In genomic region chr14:12177436-12177835, GRCm38 (mm10) we compare ENCODE assay signal across 10 mouse cellular contexts.
DNase-seq lines count a peak whose midpoint lies in the region; ATAC-seq and TF ChIP-seq lines count a peak whose summit lies in the region.
"Had no signal": no experiment of that assay in that cellular context is flagged by ENCODE, and none has a peak within 500 bp of the region (broad histone marks: within the 10 kb centered on the region; RNA-seq: fewer than 3 reads in every experiment).

No protein-coding gene starts in this region.

- no peak for TF ChIP-seq CTCF in embryonic fibroblast, embryonic 13.5 days (IDR thresholded peaks at IDR 0.05; ENCODE audit: borderline replicate concordance, insufficient read depth, low read length)

- no peak overlapping the region for H3K4me3 ChIP-seq in midbrain, embryonic 11.5 days (ENCODE audit: low read depth, low read length)
- no peak overlapping the region for H3K4me3 ChIP-seq in midbrain, embryonic 10.5 days
- no peak overlapping the region for H3K4me3 ChIP-seq in embryonic fibroblast, embryonic 13.5 days (ENCODE audit: insufficient read depth, low read length)
- H3K4me3 ChIP-seq in hindbrain, embryonic 15.5 days: no peak overlapping the region
- no peak overlapping the region for H3K4me3 ChIP-seq in neural tube, embryonic 14.5 days (ENCODE audit: low read depth, low read length)
- H3K4me3 ChIP-seq: heart, embryonic 13.5 days; kidney, embryonic 15.5 days had no signal

- no peaks in the 10 kb centered on the region for H3K36me3 ChIP-seq in midbrain, embryonic 11.5 days (ENCODE audit: control insufficient read depth, insufficient read depth, low read length)
- no peaks in the 10 kb centered on the region for H3K36me3 ChIP-seq in midbrain, embryonic 10.5 days
- H3K36me3 ChIP-seq in hindbrain, embryonic 15.5 days: no peaks in the 10 kb centered on the region
- no peaks in the 10 kb centered on the region for H3K36me3 ChIP-seq in neural tube, embryonic 14.5 days (ENCODE audit: control insufficient read depth, insufficient read depth, low read length)
- H3K36me3 ChIP-seq: heart, embryonic 13.5 days; kidney, embryonic 15.5 days had no signal

- DNase-seq in midbrain, embryonic 11.5 days (ENCODE audit: low spot score, missing footprints): peak; percentile 84
- DNase-seq in midbrain, embryonic 10.5 days (ENCODE audit: low spot score): no peak
- no peak for DNase-seq in gastrocnemius, postnatal 10 days
- no peak for DNase-seq in heart, postnatal 14 days

- no peaks in the 10 kb centered on the region for H3K27me3 ChIP-seq in midbrain, embryonic 11.5 days (ENCODE audit: control insufficient read depth, insufficient read depth, low read length)
- H3K27me3 ChIP-seq in midbrain, embryonic 10.5 days (ENCODE audit: low read depth, poor library complexity, severe bottlenecking): no peaks in the 10 kb centered on the region
- H3K27me3 ChIP-seq in hindbrain, embryonic 15.5 days: no peaks in the 10 kb centered on the region
- H3K27me3 ChIP-seq in neural tube, embryonic 14.5 days (ENCODE audit: control insufficient read depth, insufficient read depth, low read length): no peaks in the 10 kb centered on the region
- H3K27me3 ChIP-seq: heart, embryonic 13.5 days; kidney, embryonic 15.5 days had no signal

- H3K9ac ChIP-seq in midbrain, embryonic 11.5 days (ENCODE audit: low read length): no peak overlapping the region
- H3K9ac ChIP-seq in hindbrain, embryonic 15.5 days: no peak overlapping the region
- H3K9ac ChIP-seq in neural tube, embryonic 14.5 days (replicated peaks; ENCODE audit: low read depth, low read length): no peak overlapping the region
- H3K9ac ChIP-seq: heart, embryonic 13.5 days; kidney, embryonic 15.5 days had no signal

- intact Hi-C loops in heart, postnatal 14 days (cut with DNase I): no loop called here

- H3K4me2 ChIP-seq in midbrain, embryonic 11.5 days: no peak overlapping the region
- H3K4me2 ChIP-seq in hindbrain, embryonic 15.5 days: no peak overlapping the region
- no peak overlapping the region for H3K4me2 ChIP-seq in neural tube, embryonic 14.5 days (ENCODE audit: low read depth, low read length)
- H3K4me2 ChIP-seq: heart, embryonic 13.5 days; kidney, embryonic 15.5 days had no signal

- 22% methylated on average over 5 of the region's 5 CpGs for WGBS in midbrain, embryonic 11.5 days
- 32% methylated on average over 5 of the region's 5 CpGs for WGBS in midbrain, embryonic 10.5 days
- WGBS in hindbrain, embryonic 15.5 days: 16% methylated on average over 5 of the region's 5 CpGs
- WGBS in neural tube, embryonic 14.5 days: 14% methylated on average over 5 of the region's 5 CpGs

- H3K27ac ChIP-seq in midbrain, embryonic 11.5 days (ENCODE audit: low read depth, low read length): no peak overlapping the region
- H3K27ac ChIP-seq in midbrain, embryonic 10.5 days (replicated peaks): no peak overlapping the region
- peak overlapping the region; percentile 24; the same call in 1 of the 2 replicates for H3K27ac ChIP-seq in embryonic fibroblast, embryonic 13.5 days (ENCODE audit: insufficient read depth, low read length)
- H3K27ac ChIP-seq in hindbrain, embryonic 15.5 days (replicated peaks): peak overlapping the region; percentile 60
- H3K27ac ChIP-seq in neural tube, embryonic 14.5 days (ENCODE audit: low read depth, low read length): 0 out of 2 replicates have a peak overlapping the region, but pooled peaks have one; percentile 4
- H3K27ac ChIP-seq: heart, embryonic 13.5 days; kidney, embryonic 15.5 days had no signal

- H3K9me3 ChIP-seq in midbrain, embryonic 11.5 days (ENCODE audit: control insufficient read depth, low read length): no peaks in the 10 kb centered on the region
- H3K9me3 ChIP-seq in midbrain, embryonic 10.5 days (replicated peaks): no peaks in the 10 kb centered on the region
- no peaks in the 10 kb centered on the region for H3K9me3 ChIP-seq in hindbrain, embryonic 15.5 days
- H3K9me3 ChIP-seq in neural tube, embryonic 14.5 days (ENCODE audit: control insufficient read depth, low read length): no peaks in the 10 kb centered on the region
- H3K9me3 ChIP-seq: heart, embryonic 13.5 days; kidney, embryonic 15.5 days had no signal

- no peak for TF ChIP-seq POLR2A in embryonic fibroblast, embryonic 13.5 days (IDR thresholded peaks at IDR 0.05; ENCODE audit: low read depth, low read length)

- peak; percentile 42; the same call in 1 of the 2 replicates for ATAC-seq in midbrain, embryonic 11.5 days (ENCODE audit: low FRiP score)
- peak; percentile 73 for ATAC-seq in hindbrain, embryonic 15.5 days (ENCODE audit: low FRiP score, low read depth)
- peak; percentile 68; the same call in 1 of the 2 replicates for ATAC-seq in neural tube, embryonic 14.5 days (ENCODE audit: low read depth)
- ATAC-seq in megakaryocyte, adult 5-6 weeks (ENCODE audit: poor library complexity, severe bottlenecking): no peak

- peaks cover 6% of the 10 kb centered on the region; the same call in 1 of the 2 replicates for H3K4me1 ChIP-seq in midbrain, embryonic 11.5 days (ENCODE audit: control insufficient read depth, insufficient read depth, low read length)
- peaks cover 25% of the 10 kb centered on the region for H3K4me1 ChIP-seq in midbrain, embryonic 10.5 days
- H3K4me1 ChIP-seq in embryonic fibroblast, embryonic 13.5 days (ENCODE audit: control insufficient read depth, insufficient read depth, low read length): peaks cover 4% of the 10 kb centered on the region; the same call in 1 of the 2 replicates
- H3K4me1 ChIP-seq in hindbrain, embryonic 15.5 days (replicated peaks): peaks cover 26% of the 10 kb centered on the region
- H3K4me1 ChIP-seq in neural tube, embryonic 14.5 days (ENCODE audit: control insufficient read depth, insufficient read depth, low read length): peaks cover 9% of the 10 kb centered on the region; the same call in 1 of the 2 replicates

Comparison
In these comparisons a context has a peak if more than half of its experiments do, and no peak if none do; other contexts are left out.
1. H3K27ac ChIP-seq: peak in embryonic fibroblast, embryonic 13.5 days (single experiment), hindbrain, embryonic 15.5 days (single experiment) and neural tube, embryonic 14.5 days (single experiment); none in midbrain, embryonic 11.5 days (single experiment) and midbrain, embryonic 10.5 days (single experiment).